Mouse (Mus musculus): ENCODE measurements at regions not wholly inside any gene's neighbourhood (a gene's known extent, or its start where the extent isn't known, plus 50 kb on each side); places are given as distances from the start of the nearest gene placed in this dataset.

DNA sequence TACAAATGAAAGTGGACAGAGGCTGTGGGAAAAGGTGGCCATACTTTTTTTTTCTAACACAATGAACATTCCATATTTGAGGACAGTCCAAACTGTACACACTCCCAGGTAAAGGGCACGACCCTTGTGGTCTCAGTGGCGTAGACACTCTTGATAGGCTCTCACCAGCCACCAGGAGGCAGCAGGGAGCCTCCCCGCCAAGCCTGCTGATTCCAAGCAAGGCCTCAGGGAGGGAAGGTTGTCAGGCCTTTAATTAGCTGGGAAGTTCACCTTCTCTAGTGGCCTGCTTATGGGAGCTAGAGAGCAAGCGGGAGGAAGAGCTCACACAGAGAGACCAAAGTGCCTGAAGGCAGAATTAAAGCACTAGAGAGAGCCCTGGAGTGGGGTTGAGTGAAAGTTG is 403.7 kb downstream of the Zfp536 start:
- 43% methylated on average over 4 of the region's 4 CpGs for WGBS

DNA sequence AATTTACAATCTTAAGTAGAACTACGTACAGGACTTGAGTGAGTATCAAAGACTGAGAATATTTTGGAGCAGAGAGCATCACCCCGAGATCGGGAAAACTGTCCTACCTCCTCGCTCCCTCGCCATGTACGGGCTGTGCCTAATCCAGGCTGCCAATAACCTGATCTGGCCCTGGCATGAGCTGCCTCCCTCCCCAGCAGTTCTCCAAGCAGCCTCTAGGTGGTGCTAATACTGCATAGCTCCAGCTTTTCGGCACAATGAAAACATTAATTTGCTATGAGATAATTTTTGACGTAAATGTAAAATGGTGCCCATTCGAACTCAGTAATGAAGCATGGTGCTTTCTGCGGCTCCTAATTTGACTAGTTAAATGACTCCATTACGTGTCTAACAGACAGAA is 399.6 kb downstream of the Zfp536 start:
- peaks cover 12% of the 10 kb centered on the region for H3K27me3 ChIP-seq
- H3K27ac ChIP-seq (replicated peaks): no peak overlapping the region
- peaks cover 35% of the 10 kb centered on the region for H3K4me1 ChIP-seq
- peak overlapping the region; percentile 36 for H3K4me2 ChIP-seq (replicated peaks)
- H3K4me3 ChIP-seq: no peak overlapping the region
- 10% methylated on average over 11 of the region's 11 CpGs for WGBS
- H3K36me3 ChIP-seq: no peaks in the 10 kb centered on the region
- H3K9me3 ChIP-seq: no peaks in the 10 kb centered on the region
- no peak overlapping the region for H3K9ac ChIP-seq (replicated peaks)
- peak; percentile 70 for ATAC-seq (ENCODE audit: low FRiP score, low read depth)

More for the DNA sequence above, 403.7 kb downstream of the Zfp536 start:
- H3K27me3 ChIP-seq: 0 out of 2 replicates have a peak, but pooled peaks cover 5% of the 10 kb centered on the region
- no peaks in the 10 kb centered on the region for H3K36me3 ChIP-seq
- peaks cover 14% of the 10 kb centered on the region for H3K4me1 ChIP-seq
- no peak for ATAC-seq (ENCODE audit: low FRiP score, low read depth)
- no peak overlapping the region for H3K27ac ChIP-seq (replicated peaks)
- no peak overlapping the region for H3K4me3 ChIP-seq
- H3K4me2 ChIP-seq (replicated peaks): no peak overlapping the region
- H3K9ac ChIP-seq (replicated peaks): no peak overlapping the region
- H3K9me3 ChIP-seq: no peaks in the 10 kb centered on the region

GRCm38 (mm10) chr7:37375044-37375443 is 398.4 kb downstream of the Zfp536 start:
- H3K4me2 ChIP-seq (replicated peaks): no peak overlapping the region
- no peak overlapping the region for H3K4me3 ChIP-seq
- H3K36me3 ChIP-seq: no peaks in the 10 kb centered on the region
- H3K27me3 ChIP-seq: peaks cover 12% of the 10 kb centered on the region
- no peak overlapping the region for H3K9ac ChIP-seq (replicated peaks)
- no peaks in the 10 kb centered on the region for H3K9me3 ChIP-seq
- H3K27ac ChIP-seq (replicated peaks): no peak overlapping the region
- H3K4me1 ChIP-seq: peaks cover 35% of the 10 kb centered on the region
- ATAC-seq (ENCODE audit: low FRiP score, low read depth): no peak
- 52% methylated on average over 9 of the region's 9 CpGs for WGBS

DNA sequence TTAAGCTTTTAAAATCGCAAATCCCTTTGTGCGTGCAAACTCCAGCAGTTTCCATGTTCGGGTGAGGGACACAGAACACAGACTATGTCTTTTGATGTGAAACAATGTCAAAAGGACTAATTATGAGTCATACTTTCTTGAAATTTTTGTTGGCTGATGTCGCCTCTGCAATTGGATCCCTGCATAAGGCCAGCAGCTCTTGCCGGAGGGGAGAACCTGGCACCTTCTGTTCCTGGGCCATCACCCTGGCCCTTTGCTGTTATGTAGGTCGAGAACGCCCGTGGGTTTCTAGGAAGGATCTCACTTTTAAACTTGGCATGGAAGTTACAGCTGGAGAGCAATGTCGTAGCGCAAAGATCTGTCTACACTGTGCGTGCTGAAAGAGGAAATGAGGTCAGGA is 397.9 kb downstream of the Zfp536 start:
- Histone ChIP-seq H3K4me1 (peaks cover 35% of the 10 kb centered on the region), H3K4me3 (no peak overlapping the region), H3K9ac (replicated peaks) (no peak overlapping the region), H3K4me2 (replicated peaks) (no peak overlapping the region), H3K27me3 (peaks cover 12% of the 10 kb centered on the region), H3K27ac (replicated peaks) (0 out of 2 replicates have a peak overlapping the region, but pooled peaks have one; percentile 4), H3K9me3 (no peaks in the 10 kb centered on the region), H3K36me3 (no peaks in the 10 kb centered on the region)
- WGBS: 58% methylated on average over 11 of the region's 11 CpGs
- ATAC-seq (ENCODE audit: low FRiP score, low read depth): no peak

GRCm38 (mm10) chr7:37376207-37376606 is 397.2 kb downstream of the Zfp536 start:
- H3K4me2 ChIP-seq (replicated peaks): no peak overlapping the region
- no peak overlapping the region for H3K4me3 ChIP-seq
- WGBS: 3% methylated on average over 6 of the region's 6 CpGs
- peaks cover 12% of the 10 kb centered on the region for H3K27me3 ChIP-seq
- H3K36me3 ChIP-seq: no peaks in the 10 kb centered on the region
- no peak for ATAC-seq (ENCODE audit: low FRiP score, low read depth)
- 0 out of 2 replicates have a peak overlapping the region, but pooled peaks have one; percentile 4 for H3K27ac ChIP-seq (replicated peaks)
- peaks cover 35% of the 10 kb centered on the region for H3K4me1 ChIP-seq
- H3K9ac ChIP-seq (replicated peaks): no peak overlapping the region
- no peaks in the 10 kb centered on the region for H3K9me3 ChIP-seq

DNA sequence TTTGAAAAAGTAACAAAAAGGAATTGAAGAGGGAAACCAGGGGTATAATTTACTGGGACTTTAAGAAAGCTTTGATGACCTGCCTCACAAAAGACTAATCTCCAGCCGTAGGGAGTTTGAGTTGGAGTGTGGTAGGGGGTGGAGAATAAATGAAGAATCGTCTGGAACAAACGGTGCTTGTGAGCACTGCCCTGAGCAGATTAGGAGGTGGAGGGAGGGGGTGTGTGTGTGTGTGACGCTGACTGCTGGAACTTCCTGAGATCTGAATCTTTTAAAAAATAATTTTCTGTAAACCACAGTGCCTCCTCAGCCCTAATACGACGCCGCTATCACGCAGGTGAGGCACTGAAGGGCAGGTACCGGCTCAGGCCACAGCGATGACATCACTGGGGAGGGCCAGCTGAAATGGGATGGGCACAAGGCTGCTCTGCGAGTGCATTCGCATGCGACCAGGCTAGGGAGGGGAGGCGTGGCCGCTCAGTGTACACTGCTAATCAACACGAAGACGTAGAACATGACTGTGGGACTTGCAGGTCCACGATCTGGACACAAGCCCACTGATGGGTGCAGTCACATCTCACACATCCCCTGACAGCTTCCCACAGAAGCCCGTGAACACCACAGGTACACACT is 395.4 kb downstream of the Zfp536 start:
- no peak overlapping the region for H3K27ac ChIP-seq (replicated peaks)
- peaks cover 7% of the 10 kb centered on the region for H3K27me3 ChIP-seq
- H3K4me1 ChIP-seq: peaks cover 35% of the 10 kb centered on the region
- peak overlapping the region; percentile 42 for H3K4me2 ChIP-seq (replicated peaks)
- 31% methylated on average over 19 of the region's 19 CpGs for WGBS
- no peaks in the 10 kb centered on the region for H3K9me3 ChIP-seq
- no peaks in the 10 kb centered on the region for H3K36me3 ChIP-seq
- 0 out of 2 replicates have a peak overlapping the region, but pooled peaks have one; percentile 12 for H3K4me3 ChIP-seq
- peak; percentile 66 for ATAC-seq (ENCODE audit: low FRiP score, low read depth)
- H3K9ac ChIP-seq (replicated peaks): no peak overlapping the region

- Histone ChIP-seq H3K9me3 (no peaks in the 10 kb centered on the region), H3K27me3 (no peaks in the 10 kb centered on the region), H3K4me3 (no peak overlapping the region), H3K4me1 (no peaks in the 10 kb centered on the region), H3K36me3 (no peaks in the 10 kb centered on the region), H3K27ac (replicated peaks) (no peak overlapping the region), H3K9ac (replicated peaks) (no peak overlapping the region), H3K4me2 (replicated peaks) (no peak overlapping the region)
- ATAC-seq (ENCODE audit: low FRiP score, low read depth): no peak
- WGBS: 96% methylated on average over 8 of the region's 8 CpGs
Observed at GRCm38 (mm10) chr7:37387871-37388270, 385.6 kb downstream of the Zfp536 start.

GRCm38 (mm10) chr7:37388843-37389702 is 384.4 kb downstream of the Zfp536 start:
- no peak overlapping the region for H3K27ac ChIP-seq (replicated peaks)
- ATAC-seq (ENCODE audit: low FRiP score, low read depth): no peak
- H3K9me3 ChIP-seq: no peaks in the 10 kb centered on the region
- H3K36me3 ChIP-seq: no peaks in the 10 kb centered on the region
- WGBS: 81% methylated on average over 22 of the region's 22 CpGs
- H3K4me2 ChIP-seq (replicated peaks): no peak overlapping the region
- no peak overlapping the region for H3K4me3 ChIP-seq
- H3K4me1 ChIP-seq: no peaks in the 10 kb centered on the region
- H3K27me3 ChIP-seq: no peaks in the 10 kb centered on the region
- no peak overlapping the region for H3K9ac ChIP-seq (replicated peaks)

- no peaks in the 10 kb centered on the region for H3K27me3 ChIP-seq
- no peak for ATAC-seq (ENCODE audit: low FRiP score, low read depth)
- no peaks in the 10 kb centered on the region for H3K4me1 ChIP-seq
- no peak overlapping the region for H3K27ac ChIP-seq (replicated peaks)
- no peaks in the 10 kb centered on the region for H3K36me3 ChIP-seq
- H3K9ac ChIP-seq (replicated peaks): no peak overlapping the region
- no peak overlapping the region for H3K4me2 ChIP-seq (replicated peaks)
- H3K4me3 ChIP-seq: no peak overlapping the region
- 94% methylated on average over 2 of the region's 2 CpGs for WGBS
- no peaks in the 10 kb centered on the region for H3K9me3 ChIP-seq
Observed at GRCm38 (mm10) chr7:37389703-37390087, 383.7 kb downstream of the Zfp536 start.

DNA sequence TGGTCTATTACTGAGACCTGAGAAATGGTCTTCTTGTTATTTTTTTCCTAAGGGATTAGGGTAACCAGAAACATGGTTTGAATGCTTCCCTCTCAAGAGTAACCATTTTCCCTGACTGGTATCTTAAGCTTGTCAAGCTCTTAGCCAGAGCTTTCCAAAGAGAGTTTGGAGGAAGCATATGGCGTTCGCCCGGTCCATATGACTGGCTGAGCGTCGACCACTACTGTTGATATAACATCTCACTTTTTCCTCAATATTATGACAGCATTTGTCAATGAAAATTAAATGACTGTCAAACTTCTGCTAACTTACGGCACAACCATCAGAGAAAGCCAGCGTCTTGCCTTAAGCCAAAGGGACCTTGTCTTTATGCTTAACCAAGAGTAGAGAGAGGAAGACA is 383.2 kb downstream of the Zfp536 start:
- Histone ChIP-seq H3K9ac (replicated peaks) (no peak overlapping the region), H3K4me2 (replicated peaks) (no peak overlapping the region), H3K4me1 (peaks cover 5% of the 10 kb centered on the region; the same call in 1 of the 2 replicates), H3K27ac (replicated peaks) (no peak overlapping the region), H3K27me3 (no peaks in the 10 kb centered on the region), H3K4me3 (no peak overlapping the region), H3K9me3 (no peaks in the 10 kb centered on the region), H3K36me3 (no peaks in the 10 kb centered on the region)
- no peak for ATAC-seq (ENCODE audit: low FRiP score, low read depth)
- 94% methylated on average over 7 of the region's 7 CpGs for WGBS

- H3K9ac ChIP-seq (replicated peaks): no peak overlapping the region
- no peak overlapping the region for H3K4me3 ChIP-seq
- WGBS: 87% methylated on average over 6 of the region's 6 CpGs
- H3K36me3 ChIP-seq: no peaks in the 10 kb centered on the region
- H3K9me3 ChIP-seq: no peaks in the 10 kb centered on the region
- ATAC-seq (ENCODE audit: low FRiP score, low read depth): no peak
- no peak overlapping the region for H3K4me2 ChIP-seq (replicated peaks)
- no peaks in the 10 kb centered on the region for H3K27me3 ChIP-seq
- no peak overlapping the region for H3K27ac ChIP-seq (replicated peaks)
- H3K4me1 ChIP-seq: peaks cover 8% of the 10 kb centered on the region; the same call in 1 of the 2 replicates
Observed at GRCm38 (mm10) chr7:37392122-37392521, 381.3 kb downstream of the Zfp536 start.

- no peak for ATAC-seq (ENCODE audit: low FRiP score, low read depth)
- Histone ChIP-seq H3K9me3 (no peaks in the 10 kb centered on the region), H3K27ac (replicated peaks) (no peak overlapping the region), H3K36me3 (no peaks in the 10 kb centered on the region), H3K4me1 (peaks cover 8% of the 10 kb centered on the region; the same call in 1 of the 2 replicates), H3K27me3 (no peaks in the 10 kb centered on the region), H3K4me3 (no peak overlapping the region), H3K4me2 (replicated peaks) (no peak overlapping the region), H3K9ac (replicated peaks) (no peak overlapping the region)
- 89% methylated on average over 8 of the region's 8 CpGs for WGBS
Observed at GRCm38 (mm10) chr7:37392604-37393003, 380.8 kb downstream of the Zfp536 start.

Data from midbrain, embryonic 12.5 days (tissue).